Mouse (Mus musculus): Measurements from ENCODE around the gene Mvb12a.

The Mvb12a gene

GRCm38 (mm10) chr8:71527162-71527870, 15.4 kb upstream of the Mvb12a start:
- no peak for DNase-seq

DNA sequence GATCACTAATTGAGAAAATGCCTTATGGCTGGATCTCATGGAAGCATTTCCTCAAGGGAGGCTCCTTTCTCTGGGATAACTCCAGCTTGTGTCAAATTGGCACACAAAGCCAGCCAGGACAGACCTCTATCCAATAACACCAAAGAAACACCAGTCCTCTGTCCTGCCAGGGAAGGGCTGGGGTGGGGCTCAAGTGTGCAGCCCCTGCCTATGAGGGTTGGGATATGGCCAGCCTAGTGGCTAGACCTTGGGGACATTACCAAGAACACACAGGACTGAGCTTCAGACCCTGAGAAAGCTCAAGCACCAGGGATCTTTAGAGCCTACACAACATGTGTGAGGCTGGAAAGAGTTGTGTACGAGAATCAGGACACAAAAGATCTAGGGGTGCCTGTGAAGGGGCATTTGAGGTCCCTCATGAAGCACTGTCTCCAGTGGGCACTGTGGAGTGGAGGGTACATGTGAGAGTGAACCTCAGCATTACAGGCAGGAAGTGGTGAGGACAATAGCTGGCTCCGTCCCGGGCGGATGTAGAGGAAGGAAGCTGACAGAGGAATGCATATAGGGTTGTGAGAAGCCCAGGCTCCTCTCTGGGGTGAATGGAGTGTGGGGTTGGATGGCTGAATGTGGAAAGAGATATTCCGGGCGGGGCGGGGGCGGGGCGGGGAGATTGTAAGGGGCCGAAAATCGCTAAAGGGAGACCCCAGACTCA, 14.2 kb upstream of the Mvb12a start:
- no peak for DNase-seq

DNA sequence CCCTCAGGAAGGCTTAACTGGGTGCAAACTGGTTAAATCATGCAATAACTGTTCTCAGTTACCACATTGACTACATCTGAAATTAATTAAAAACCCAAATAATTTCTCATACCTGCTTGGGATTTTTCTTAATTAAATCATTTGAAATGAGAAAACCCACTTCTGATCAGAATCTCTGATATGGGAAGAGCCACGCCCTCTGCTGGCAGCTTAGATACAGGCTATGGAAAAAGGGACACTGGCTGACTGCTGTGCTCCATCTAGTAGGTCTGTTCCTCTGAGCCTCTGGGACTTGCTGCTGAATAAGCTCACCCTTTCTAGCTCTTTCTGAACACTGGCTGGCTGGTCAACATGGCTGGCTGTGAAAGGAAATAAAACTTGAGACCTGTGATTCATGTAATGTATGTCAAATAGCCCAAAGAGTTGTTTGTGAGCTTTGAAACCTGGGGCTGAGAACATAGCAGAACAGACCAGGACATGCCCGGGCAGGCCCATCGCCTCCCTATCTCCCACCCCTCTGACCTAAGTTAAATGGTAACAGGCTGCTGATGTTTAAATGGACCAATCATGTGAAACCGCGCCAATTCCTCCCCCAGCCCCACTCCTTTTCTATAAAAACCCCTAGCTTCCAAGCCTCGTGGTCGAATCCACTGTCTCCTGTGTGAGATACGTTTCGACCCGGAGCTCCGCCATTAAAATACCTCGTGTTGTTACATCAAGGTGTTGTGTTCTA, 11.8 kb upstream of the Mvb12a start:
- DNase-seq, result peak; percentile 58

- DNase-seq, result no peak
Measured at GRCm38 (mm10) chr8:71534263-71534810, 8.4 kb upstream of the Mvb12a start.

- no peak for DNase-seq
Measured at GRCm38 (mm10) chr8:71535663-71536062, 7.1 kb upstream of the Mvb12a start.

DNA sequence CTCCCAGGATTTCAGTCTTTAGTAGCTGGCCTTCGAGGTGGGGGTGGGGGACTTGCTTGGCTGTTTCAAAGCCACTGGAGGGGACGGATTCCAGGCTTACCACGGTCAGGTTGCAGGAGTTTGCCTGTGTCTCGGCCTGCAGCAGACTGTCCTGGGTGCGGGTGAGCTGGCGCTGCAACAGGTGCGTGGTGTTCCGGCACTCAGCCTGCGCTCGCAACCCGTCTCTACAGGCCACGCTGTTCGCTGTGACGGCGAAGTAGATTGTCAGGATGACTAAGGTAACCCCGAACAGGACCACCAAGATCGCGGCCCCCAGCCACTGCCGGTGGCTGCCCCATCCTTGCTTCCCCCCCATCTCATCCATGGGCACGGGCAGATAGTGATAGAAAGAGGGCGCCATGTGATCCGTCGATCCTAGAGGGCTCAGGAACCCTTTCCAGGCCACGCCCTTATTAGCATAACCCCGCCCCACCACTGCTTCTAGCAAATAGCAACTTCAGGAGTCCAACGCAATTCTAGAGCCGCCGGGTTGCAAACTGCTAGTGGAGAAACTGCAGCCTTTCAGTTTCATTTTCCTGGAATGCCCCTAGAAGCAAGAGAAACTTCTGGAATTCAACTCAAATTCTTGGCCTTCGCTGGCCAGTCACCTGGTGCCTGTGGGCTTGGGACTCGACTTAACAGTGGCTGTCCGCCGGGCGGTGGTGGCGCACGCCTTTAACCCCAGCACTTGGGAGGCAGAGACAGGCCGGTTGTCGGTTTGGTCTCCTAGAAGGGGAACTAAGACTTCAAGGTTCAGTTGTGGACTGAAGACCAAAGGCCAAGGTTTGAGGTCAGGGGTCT, 5.5 kb upstream of the Mvb12a start, which contains the start of gene Bst2:
Gene Bst2, minus strand, starts transcription at position 429 of the 840 bp plus-strand sequence.
- peak; percentile 82 for DNase-seq

GRCm38 (mm10) chr8:71543755-71544154, 1.0 kb downstream of the Mvb12a start:
- DNase-seq, result no peak

- DNase-seq, result no peak
Measured at GRCm38 (mm10) chr8:71545053-71545452, 2.3 kb downstream of the Mvb12a start.

- no peak for DNase-seq
Measured at GRCm38 (mm10) chr8:71547590-71547989, 4.9 kb downstream of the Mvb12a start.

DNA sequence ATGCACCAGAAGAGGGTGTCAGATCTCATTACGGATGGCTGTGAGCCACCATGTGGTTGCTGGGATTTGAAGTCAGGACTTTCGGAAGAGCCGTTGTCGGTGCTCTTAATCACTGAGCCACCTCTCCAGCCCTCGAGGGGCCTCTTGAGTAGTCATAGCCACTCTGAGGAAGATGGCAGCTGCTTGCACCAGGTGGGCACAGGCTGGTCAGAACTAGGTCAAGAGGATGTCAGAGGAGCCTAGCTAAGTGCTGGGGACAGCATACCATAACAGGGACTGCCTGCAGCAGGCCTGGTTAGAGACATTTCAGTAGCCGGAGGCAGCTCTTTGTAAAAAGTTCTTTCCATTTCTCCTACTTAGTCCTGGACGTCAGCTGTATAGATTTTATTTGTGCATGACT, 8.0 kb downstream of the Mvb12a start:
- DNase-seq, result no peak

- DNase-seq, result no peak
Measured at GRCm38 (mm10) chr8:71552770-71553169, 10.0 kb downstream of the Mvb12a start.

DNA sequence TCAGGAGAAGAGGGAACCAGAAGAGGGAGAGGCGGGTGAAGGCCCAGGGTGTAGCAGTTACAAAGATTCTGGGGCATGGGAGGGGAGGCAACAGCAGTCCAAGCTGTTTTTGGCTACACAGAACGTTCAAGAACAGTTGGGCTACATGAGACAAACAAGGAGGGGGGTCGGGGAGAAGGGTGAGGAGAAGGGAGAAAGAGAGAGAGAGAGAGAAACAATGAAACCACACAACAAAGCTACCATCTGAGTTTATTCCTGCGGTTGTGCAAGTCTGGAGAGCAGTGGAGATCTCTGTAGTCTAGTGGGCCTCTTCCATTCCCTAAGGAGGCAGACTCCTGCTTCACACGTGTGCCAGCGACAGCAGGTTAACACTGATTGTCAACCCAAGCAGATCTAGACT, 11.3 kb downstream of the Mvb12a start:
- DNase-seq, result no peak

DNA sequence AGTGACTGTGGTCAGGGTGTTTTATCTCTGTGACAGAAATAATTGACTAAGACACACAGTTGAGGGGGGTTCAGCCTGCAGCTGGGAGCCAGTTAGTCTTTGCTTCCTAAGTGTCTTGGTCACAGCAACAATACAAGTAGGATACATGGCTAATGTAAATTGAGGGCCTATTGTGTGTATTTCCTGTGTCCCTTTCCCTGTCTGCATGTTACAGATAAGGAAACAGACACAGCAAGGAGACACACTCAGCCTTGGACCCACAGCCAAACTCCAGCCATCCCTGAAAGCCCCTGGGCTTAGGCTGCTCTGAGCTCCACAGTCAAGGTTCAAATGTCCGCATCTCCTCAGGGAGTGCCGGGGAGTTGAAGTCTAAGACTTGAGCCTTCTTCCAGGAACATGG, 11.9 kb downstream of the Mvb12a start:
- no peak for DNase-seq

GRCm38 (mm10) chr8:71558071-71558957, 15.6 kb downstream of the Mvb12a start, which contains the start of gene Tmem221:
Gene Tmem221, minus strand, starts transcription at chr8:71558871.
- no peak for DNase-seq

DNA sequence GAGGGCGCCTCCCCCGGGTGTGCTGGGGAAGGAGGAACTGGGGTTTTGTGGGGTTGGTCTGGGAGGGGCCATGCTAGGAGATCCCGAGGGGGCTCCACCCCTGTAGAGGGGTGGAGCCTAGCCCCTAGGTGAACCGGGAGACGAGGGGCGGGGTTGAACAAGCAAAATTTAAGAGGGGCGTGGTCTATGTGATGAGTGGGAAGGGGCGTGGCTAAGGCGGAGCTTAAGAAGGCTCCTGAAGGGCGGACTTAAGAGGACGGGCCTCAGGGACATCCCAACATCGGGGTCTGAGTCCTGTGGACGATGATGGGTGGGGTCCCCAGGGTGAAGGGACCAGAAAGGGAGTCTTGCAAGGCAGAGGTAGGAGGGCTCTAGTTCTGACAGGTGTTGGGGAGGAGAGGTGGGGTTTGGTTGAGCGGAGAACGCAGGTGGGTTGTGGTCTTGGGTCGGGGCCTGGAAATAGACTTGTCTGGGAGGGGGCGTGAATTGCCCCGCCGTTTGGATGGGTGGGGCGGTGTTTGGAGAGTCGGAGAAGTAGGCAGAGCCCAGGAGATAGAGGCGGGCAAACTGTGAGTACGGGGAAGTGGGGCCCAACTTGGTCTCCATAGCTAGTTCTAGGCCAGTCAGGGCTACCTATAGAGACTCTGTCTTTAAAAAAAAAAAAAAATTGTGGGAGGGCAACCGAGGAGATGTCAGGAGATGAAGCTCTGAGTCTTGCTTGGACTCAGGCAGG, 16.4 kb downstream of the Mvb12a start:
- DNase-seq, result peak; percentile 79

DNA sequence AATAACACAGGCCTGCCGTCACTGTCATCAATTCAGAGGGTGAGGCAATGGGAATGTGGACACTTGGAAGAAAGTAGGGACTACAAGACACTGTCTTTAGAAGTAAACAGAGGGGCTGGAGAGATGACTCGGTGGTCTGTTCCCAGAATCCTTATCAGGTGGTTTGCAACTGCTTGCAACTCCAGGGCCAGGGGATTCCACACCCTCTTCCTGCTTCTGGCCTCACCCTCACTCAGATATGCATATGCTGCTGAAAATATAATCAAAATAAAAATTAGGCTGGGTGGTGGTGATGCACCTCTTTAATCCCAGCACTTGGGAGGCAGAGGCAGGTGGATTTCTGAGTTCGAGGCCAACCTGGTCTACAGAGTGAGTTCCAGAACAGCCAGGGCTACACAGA, 17.3 kb downstream of the Mvb12a start:
- no peak for DNase-seq

GRCm38 (mm10) chr8:71560765-71561164, 18.0 kb downstream of the Mvb12a start:
- DNase-seq, result no peak

DNA sequence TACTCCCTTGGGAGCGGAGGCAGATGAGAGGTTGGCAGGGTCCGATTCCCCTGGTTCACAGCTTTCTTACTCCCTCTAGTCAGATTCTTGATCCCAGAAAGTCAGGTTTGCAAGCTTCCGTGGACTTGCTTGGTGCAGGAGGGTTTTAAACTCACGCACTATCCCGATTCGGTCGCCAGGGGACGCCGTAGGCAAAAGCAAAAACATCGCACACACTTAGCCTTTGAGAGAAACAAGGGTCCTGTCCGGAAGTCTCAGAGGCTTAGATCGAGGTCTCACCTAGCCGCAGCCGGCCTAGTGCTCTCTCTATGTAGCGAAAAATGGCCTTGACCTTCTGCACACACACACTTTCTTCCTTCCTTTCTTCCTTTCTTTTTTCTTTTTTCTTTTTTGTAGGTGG, 18.7 kb downstream of the Mvb12a start:
- no peak for DNase-seq

DNA sequence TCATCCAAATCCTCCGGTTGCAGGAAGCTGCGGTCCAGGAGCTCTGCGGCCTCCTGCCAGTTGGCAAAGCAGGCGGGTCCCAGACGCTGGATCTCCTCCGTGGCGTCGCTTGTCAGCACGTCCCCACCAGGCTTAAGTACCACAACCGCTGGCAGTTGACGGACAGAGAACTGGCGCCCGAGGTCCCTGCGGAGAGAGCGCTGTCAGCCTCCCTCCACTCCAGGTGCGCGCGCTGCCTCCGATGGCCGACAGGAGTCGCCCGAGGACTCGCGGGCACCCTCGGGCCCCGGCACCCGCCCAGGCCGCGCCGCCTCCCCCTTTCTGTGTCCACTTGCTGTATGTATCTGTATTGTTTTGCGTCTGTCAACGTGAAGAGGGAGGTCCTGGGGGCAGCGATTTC, 20.0 kb downstream of the Mvb12a start:
- no peak for DNase-seq

DNA sequence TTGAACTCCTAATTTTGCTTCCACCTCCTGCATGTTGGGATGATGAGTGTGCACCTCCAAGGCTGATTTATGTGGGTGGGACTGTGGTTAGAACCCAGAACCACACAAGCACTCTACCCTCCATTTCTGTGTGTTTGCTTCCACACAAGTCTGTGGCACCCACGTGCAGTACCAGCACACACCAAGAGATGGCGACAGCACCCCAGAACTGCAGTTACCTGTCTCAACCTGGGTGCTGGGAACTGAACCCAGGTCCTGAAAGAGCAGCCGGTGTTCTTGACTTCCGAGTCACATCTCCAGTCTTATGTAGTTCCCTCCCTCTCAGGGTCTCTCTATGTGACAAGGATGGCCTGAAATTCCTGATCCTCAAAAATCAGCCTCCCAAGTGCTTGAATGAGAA, 21.3 kb downstream of the Mvb12a start:
- DNase-seq, result no peak

GRCm38 (mm10) chr8:71566501-71566900, 23.8 kb downstream of the Mvb12a start, which contains the start of gene Nxnl1:
Gene Nxnl1, minus strand, starts transcription at chr8:71566601.
- DNase-seq, result no peak

Data from layer of hippocampus, adult 9-11 months (tissue).